Comparison of ENCODE assay signal across 9 mouse cellular contexts in the genomic region with DNA sequence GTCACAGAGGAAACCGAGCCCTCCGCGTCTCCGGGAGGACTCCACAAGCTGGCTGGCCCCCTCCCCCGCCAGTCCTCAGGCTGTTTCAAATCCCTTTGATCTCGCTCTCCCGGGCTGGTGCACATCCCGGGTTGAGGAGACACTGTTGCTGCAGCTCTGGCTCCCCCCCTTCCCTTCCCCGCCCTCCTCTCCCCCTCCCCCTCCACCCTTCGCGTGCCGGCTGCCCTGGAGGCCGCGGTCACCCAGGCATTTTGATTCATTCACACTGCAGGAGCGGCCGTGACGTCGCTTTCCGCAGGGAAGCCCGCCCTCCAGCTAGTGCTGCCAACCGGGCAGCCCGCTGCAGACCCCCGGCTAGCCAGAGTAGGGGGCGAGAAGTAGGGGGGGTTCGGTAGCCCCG. TPM values are rescaled to one million over a fixed set of nuclear protein-coding genes. Genes with fewer than 3 reads are reported as not detected.
DNase-seq lines count a peak whose midpoint lies in the region; ATAC-seq lines count a peak whose summit lies in the region.
"Had no signal": no experiment of that assay in that cellular context is flagged by ENCODE, and none has a peak within 500 bp of the region (broad histone marks: within the 10 kb centered on the region; RNA-seq: fewer than 3 reads in every experiment).

No protein-coding gene starts in this region.

- H3K36me3 ChIP-seq in hindbrain, embryonic 12.5 days: no peaks in the 10 kb centered on the region

- H3K9me3 ChIP-seq in hindbrain, embryonic 12.5 days (replicated peaks): no peaks in the 10 kb centered on the region

- peaks cover 27% of the 10 kb centered on the region for H3K4me1 ChIP-seq in hindbrain, embryonic 12.5 days

- H3K9ac ChIP-seq in hindbrain, embryonic 12.5 days: 0 out of 2 replicates have a peak overlapping the region, but pooled peaks have one; percentile 32

- H3K4me2 ChIP-seq in hindbrain, embryonic 12.5 days (replicated peaks): peak overlapping the region; percentile 81

- peak overlapping the region; percentile 44 for H3K4me3 ChIP-seq in hindbrain, embryonic 12.5 days

- peak; percentile 23 for DNase-seq in left cerebral cortex, postnatal 4 days
- no peak for DNase-seq in left cerebral cortex, postnatal 25 days (ENCODE audit: low spot score in 2 of 2)
- DNase-seq in embryo, embryonic 10.5 days (ENCODE audit: low spot score): peak; percentile 76
- peak; percentile 52 for DNase-seq in testis, postnatal 14 days (ENCODE audit: low spot score)
- no peak for DNase-seq in natural killer cell, adult 2 months (ENCODE audit: low spot score in 2 of 2)
- no peak for DNase-seq in cerebellum, adult 18-20 months

- ATAC-seq in hindbrain, embryonic 12.5 days (ENCODE audit: low FRiP score): peak; percentile 83
- 0 out of 2 replicates have a peak, but pooled peaks have one; percentile 25 for ATAC-seq in megakaryocyte-erythroid progenitor cell, adult 5-6 weeks (replicated peaks; ENCODE audit: low FRiP score, low TSS enrichment, poor library complexity, severe bottlenecking)

- no peak overlapping the region for H3K27ac ChIP-seq in hindbrain, embryonic 12.5 days

- intact Hi-C loops in left cerebral cortex, postnatal 4 days (cut with DNase I): no loop called here
- intact Hi-C loops in left cerebral cortex, postnatal 25 days (cut with DNase I): no loop called here

- WGBS in hindbrain, embryonic 12.5 days: under 1% methylated on average over 26 of the region's 26 CpGs

- peaks cover 92% of the 10 kb centered on the region for H3K27me3 ChIP-seq in hindbrain, embryonic 12.5 days

RNA-seq across cellular contexts. Expression of gene Lhx4, which starts 9.5 kb away (rescaled TPM):
- under 1 TPM in 1 of 2 experiments, not detected in 1; 0.14 TPM for total RNA-seq in left cerebral cortex, postnatal 4 days (2021)
- not detected for total RNA-seq in left cerebral cortex, postnatal 25 days (2021)
- polyA plus RNA-seq in hindbrain, embryonic 12.5 days (2016; fragmentation: Nextera tagmentation; extraction: Ambion mirVana): 8.6 and 9.7 TPM in 2 replicates
- not detected in 2 replicates for total RNA-seq in megakaryocyte-erythroid progenitor cell, adult 5-6 weeks (2014; fragmentation: Nextera tagmentation)
- total RNA-seq in megakaryocyte-erythroid progenitor cell, adult 5-6 weeks (2017): not detected in 2 replicates
- total RNA-seq: neutrophil, adult 5-6 weeks had no signal

Comparison
In these comparisons a context has a peak if more than half of its experiments do, and no peak if none do; other contexts are left out.
1. DNase-seq: peak in left cerebral cortex, postnatal 4 days (single experiment), embryo, embryonic 10.5 days (single experiment) and testis, postnatal 14 days (single experiment); none in left cerebral cortex, postnatal 25 days (0 of 2), natural killer cell, adult 2 months (0 of 2) and cerebellum, adult 18-20 months (0 of 2).